Mouse (Mus musculus) midbrain, embryonic 12.5 days (tissue): ENCODE results near the gene Ifit1bl1. TPM values are rescaled to one million over a fixed set of nuclear protein-coding genes. Genes with fewer than 3 reads are reported as not detected.

Experiments used
- ATAC-seq: fragments of 200-750 bp; cut with Nextera tagmentation; 2 replicates; pipeline ENCODE4 v1.8.0; 2017; ENCODE audit warnings: low read depth, moderate TSS enrichment, moderate library complexity; ENCODE audit not compliant: low FRiP score
- H3K27ac ChIP-seq: fragments of 300-500 bp; sonication (generic); replicated peaks from 2 replicates; pipeline ENCODE4 v1.5.1; 2016; ENCODE audit warnings: mild to moderate bottlenecking
- H3K27me3 ChIP-seq: fragments of 300-500 bp; sonication (generic); 2 replicates; pipeline ENCODE4 v1.6.1; 2016; ENCODE audit warnings: mild to moderate bottlenecking
- H3K36me3 ChIP-seq: fragments of 300-500 bp; sonication (generic); 2 replicates; pipeline ENCODE4 v1.6.1; 2016
- H3K4me1 ChIP-seq: fragments of 300-500 bp; sonication (generic); 2 replicates; pipeline ENCODE4 v1.6.1; 2016
- H3K4me2 ChIP-seq: fragments of 300-500 bp; sonication (generic); replicated peaks from 2 replicates; pipeline ENCODE4 v1.6.1; 2016; ENCODE audit warnings: mild to moderate bottlenecking, moderate library complexity
- H3K4me3 ChIP-seq: fragments of 300-500 bp; sonication (generic); 2 replicates; pipeline ENCODE4 v1.5.1; 2016; ENCODE audit warnings: mild to moderate bottlenecking
- H3K9ac ChIP-seq: fragments of 300-500 bp; sonication (generic); replicated peaks from 2 replicates; pipeline ENCODE4 v1.6.1; 2016; ENCODE audit warnings: mild to moderate bottlenecking, moderate library complexity
- H3K9me3 ChIP-seq: fragments of 300-500 bp; sonication (generic); 2 replicates; pipeline ENCODE4 v1.6.1; 2016; ENCODE audit warnings: mild to moderate bottlenecking
- WGBS: fragments of 180-500 bp; shearing (Covaris S2); methylation state at CpG from one replicate; pipeline ENCODE4 v1.1.7; 2016; 5-methylcytosine and 5-hydroxymethylcytosine counted together
- polyA plus RNA-seq: library from polyadenylated mRNA; unstranded; fragments of >200 nt; fragmentation: Nextera tagmentation; extraction: Ambion mirVana; gene quantifications from 2 replicates; pipeline ENCODE4 v1.2.1, GENCODE M21; 2016

Ifit1bl1 gene
- polyA plus RNA-seq, 1 experiment from 2014 or later: 0.43 TPM

- Histone ChIP-seq H3K4me1 (0 out of 2 replicates have a peak, but pooled peaks cover 3% of the 10 kb centered on the region), H3K9ac (no peak overlapping the region), H3K4me3 (no peak overlapping the region), H3K4me2 (no peak overlapping the region), H3K27me3 (no peaks in the 10 kb centered on the region), H3K36me3 (no peaks in the 10 kb centered on the region), H3K27ac (no peak overlapping the region), H3K9me3 (no peaks in the 10 kb centered on the region)
- no peak for ATAC-seq
Measured at GRCm38 (mm10) chr19:34554061-34554460, 47.7 kb downstream of the Ifit1bl1 start.

DNA sequence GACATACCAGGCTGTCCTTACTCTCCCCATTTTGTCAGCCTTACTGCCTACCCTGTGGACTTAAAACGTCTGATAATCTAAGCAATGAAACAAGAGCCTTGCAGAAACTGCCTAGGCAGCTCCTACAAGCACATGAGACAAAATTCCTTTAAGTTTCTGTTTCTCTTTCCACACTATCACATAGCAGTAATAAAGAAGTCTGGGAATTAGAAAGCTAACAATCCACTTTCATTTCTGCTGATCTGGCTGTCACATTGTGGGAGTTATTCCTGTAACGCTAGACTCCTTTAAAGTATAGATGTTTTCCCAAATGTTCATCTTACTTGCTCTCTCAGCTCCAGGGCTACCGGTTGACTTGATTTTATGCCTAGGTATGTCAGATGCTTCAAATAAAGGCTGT is 48.2 kb downstream of the Ifit1bl1 start:
- 69% methylated on average over 3 of the region's 3 CpGs for WGBS
- Histone ChIP-seq H3K36me3 (no peaks in the 10 kb centered on the region), H3K4me3 (no peak overlapping the region), H3K9me3 (no peaks in the 10 kb centered on the region), H3K27ac (no peak overlapping the region), H3K4me1 (0 out of 2 replicates have a peak, but pooled peaks cover 3% of the 10 kb centered on the region), H3K9ac (no peak overlapping the region), H3K4me2 (no peak overlapping the region), H3K27me3 (no peaks in the 10 kb centered on the region)
- no peak for ATAC-seq

DNA sequence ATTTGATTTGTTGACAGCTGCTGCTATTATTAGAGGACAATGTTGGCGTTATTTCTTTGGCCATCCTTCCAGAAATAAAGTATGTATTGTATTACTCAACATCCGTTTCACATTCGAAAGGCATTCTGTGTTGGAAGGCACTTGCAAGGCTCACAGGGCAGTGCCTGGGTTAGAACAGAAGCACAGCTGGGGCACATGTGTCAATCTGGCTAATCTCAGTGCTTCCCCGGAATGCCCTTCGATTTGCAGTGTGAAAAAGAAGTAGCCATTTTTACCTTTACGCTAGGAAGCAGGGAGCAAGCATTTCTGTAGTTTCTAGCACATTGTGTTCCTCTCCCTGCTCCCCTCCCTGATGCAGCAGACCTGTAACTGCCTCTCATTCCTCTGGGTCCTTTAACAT is 48.7 kb downstream of the Ifit1bl1 start:
- Histone ChIP-seq H3K4me3 (no peak overlapping the region), H3K9me3 (no peaks in the 10 kb centered on the region), H3K27ac (no peak overlapping the region), H3K36me3 (no peaks in the 10 kb centered on the region), H3K27me3 (no peaks in the 10 kb centered on the region), H3K4me2 (no peak overlapping the region), H3K9ac (no peak overlapping the region), H3K4me1 (0 out of 2 replicates have a peak, but pooled peaks cover 3% of the 10 kb centered on the region)
- WGBS: 55% methylated on average over 6 of the region's 6 CpGs
- no peak for ATAC-seq

DNA sequence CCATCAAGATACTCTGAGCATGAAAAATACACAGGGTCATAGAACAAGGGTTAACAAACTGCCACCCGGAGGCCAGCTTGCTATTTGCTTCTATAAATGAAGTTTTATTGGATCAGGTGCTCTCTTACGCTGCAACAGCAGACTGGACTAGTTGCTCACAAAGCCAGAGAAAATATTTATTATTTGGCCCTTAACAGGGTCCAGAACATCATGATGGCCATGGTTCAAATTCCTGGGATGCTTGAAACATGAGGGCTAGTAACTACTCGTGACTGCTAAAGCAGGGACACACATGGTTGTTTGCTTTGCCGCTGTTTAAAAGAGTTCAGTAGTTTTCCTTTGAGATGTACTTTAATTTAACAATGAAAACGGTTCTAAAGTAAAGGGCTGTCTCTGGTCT is 49.8 kb downstream of the Ifit1bl1 start:
- Histone ChIP-seq H3K27ac (no peak overlapping the region), H3K27me3 (no peaks in the 10 kb centered on the region), H3K9ac (no peak overlapping the region), H3K36me3 (no peaks in the 10 kb centered on the region), H3K4me1 (0 out of 2 replicates have a peak, but pooled peaks cover 3% of the 10 kb centered on the region), H3K4me2 (no peak overlapping the region), H3K9me3 (no peaks in the 10 kb centered on the region), H3K4me3 (no peak overlapping the region)
- no peak for ATAC-seq
- 74% methylated on average over 5 of the region's 5 CpGs for WGBS

DNA sequence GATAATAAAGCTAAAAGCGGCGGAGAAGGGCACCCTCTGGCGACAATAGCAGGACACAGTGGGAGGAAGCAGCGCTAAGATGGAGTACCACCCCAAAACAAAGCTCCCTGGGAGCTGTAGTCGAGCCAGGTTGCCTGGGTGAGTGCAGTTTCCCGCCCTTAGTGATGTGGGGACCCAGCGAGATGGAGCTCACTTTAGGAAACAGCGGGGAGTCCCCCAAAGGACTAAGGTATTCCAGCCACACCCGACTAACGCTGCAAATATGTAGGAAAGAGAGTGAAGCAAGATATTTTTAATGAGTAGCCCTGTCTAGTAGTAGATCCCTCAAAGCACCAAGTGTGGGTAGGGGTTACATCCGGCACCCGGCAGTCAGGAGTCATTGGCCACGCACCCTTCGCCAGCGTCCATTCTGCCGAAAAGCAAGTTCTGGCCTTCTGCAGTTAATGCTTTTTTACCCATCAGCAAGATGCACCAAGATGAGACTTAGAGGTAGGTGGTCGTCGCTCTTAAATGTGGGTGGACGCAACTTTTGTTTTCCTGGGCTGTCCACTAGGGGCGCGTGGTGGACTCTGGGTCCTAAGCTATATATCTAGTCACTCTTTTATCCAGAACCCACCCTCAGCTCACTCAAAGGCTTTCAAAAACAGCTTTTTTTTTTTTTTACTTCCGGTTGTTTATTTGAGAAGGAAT is 51.1 kb downstream of the Ifit1bl1 start, which contains the start of gene Ifit2:
Gene Ifit2, plus strand, starts transcription at position 161 of the 690 bp plus-strand sequence.
- ATAC-seq: peak; percentile 97
- H3K4me1 ChIP-seq: 0 out of 2 replicates have a peak, but pooled peaks cover 3% of the 10 kb centered on the region
- no peaks in the 10 kb centered on the region for H3K9me3 ChIP-seq
- peak within 1 kb of the TSS; percentile 48 for H3K4me3 ChIP-seq
- H3K36me3 ChIP-seq: no peaks in the 10 kb centered on the region
- H3K27ac ChIP-seq: 0 out of 2 replicates have a peak within 1 kb of the TSS, but pooled peaks have one; percentile 12
- peak within 1 kb of the TSS; percentile 66 for H3K4me2 ChIP-seq
- H3K27me3 ChIP-seq: no peaks in the 10 kb centered on the region
- peak within 1 kb of the TSS; percentile 48 for H3K9ac ChIP-seq
- 1% methylated on average over 22 of the region's 22 CpGs for WGBS

DNA sequence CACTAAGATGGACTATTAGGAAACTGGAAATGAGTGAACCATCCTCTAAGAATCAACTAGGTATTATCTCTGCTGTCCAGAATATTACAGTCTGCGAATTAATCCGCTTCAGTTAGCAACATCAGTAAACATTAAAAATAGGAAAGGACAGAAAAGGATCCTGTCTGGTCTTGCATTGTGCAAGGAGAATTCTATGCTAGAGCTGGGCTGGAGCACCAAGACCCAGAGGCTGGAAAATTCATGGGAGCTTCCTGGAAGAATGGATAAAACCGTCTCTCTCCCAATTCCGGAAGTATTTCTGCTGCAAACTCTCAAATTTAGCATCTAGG is 51.6 kb downstream of the Ifit1bl1 start:
- no peaks in the 10 kb centered on the region for H3K36me3 ChIP-seq
- no peak; the same call in 1 of the 2 replicates for ATAC-seq
- peak overlapping the region; percentile 48 for H3K4me3 ChIP-seq
- H3K9me3 ChIP-seq: no peaks in the 10 kb centered on the region
- H3K4me2 ChIP-seq: peak overlapping the region; percentile 66
- WGBS: 33% methylated on average over 4 of the region's 4 CpGs
- H3K27ac ChIP-seq: 0 out of 2 replicates have a peak overlapping the region, but pooled peaks have one; percentile 12
- no peaks in the 10 kb centered on the region for H3K27me3 ChIP-seq
- 0 out of 2 replicates have a peak, but pooled peaks cover 3% of the 10 kb centered on the region for H3K4me1 ChIP-seq
- 0 out of 2 replicates have a peak overlapping the region, but pooled peaks have one; percentile 48 for H3K9ac ChIP-seq

DNA sequence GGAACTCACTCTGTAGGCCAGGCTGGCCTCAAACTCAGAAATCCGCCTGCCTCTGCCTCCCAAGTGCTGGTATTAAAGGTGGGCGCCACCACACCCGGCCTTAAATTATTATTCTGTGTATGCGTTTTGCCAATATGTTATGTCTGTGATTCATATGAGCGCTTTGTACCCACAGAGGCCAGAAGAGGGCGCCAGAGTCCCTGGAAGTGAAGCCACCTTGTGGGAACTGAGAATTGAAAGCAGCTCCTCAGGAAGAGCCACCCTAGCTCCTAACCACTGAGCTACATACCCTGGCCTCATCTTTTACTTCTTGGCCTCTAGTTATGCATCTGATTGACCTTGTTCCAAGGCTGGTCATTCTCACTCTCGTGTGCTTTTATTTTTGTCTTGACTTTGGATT is 53.8 kb downstream of the Ifit1bl1 start:
- no peak for ATAC-seq
- H3K9me3 ChIP-seq: no peaks in the 10 kb centered on the region

DNA sequence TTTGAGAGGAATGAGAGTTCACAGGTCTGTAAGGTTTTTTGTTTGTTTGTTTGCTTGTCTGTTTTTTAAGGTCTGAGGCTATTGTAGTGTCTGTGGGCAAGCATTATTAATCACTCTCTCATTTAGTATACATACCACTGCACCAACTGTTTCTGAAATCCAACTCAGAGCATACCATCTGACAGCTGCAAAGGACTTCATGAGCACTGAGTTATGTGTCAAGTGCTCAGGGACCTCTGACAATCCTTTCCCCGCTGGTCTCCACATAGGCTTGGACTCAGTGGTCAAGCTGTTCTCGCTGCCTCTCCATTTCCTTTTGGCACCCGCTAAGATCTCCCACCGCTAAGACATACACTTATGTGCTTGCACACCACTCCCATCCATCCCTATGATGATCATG is 55.5 kb downstream of the Ifit1bl1 start:
- Histone ChIP-seq H3K36me3 (no peaks in the 10 kb centered on the region), H3K9me3 (no peaks in the 10 kb centered on the region), H3K4me2 (no peak overlapping the region), H3K9ac (no peak overlapping the region), H3K4me3 (no peak overlapping the region), H3K27me3 (no peaks in the 10 kb centered on the region), H3K4me1 (0 out of 2 replicates have a peak, but pooled peaks cover 3% of the 10 kb centered on the region), H3K27ac (no peak overlapping the region)
- ATAC-seq: no peak
- 96% methylated on average over 4 of the region's 4 CpGs for WGBS

More for the DNA sequence above, 53.8 kb downstream of the Ifit1bl1 start:
- 0 out of 2 replicates have a peak, but pooled peaks cover 3% of the 10 kb centered on the region for H3K4me1 ChIP-seq
- no peak overlapping the region for H3K4me2 ChIP-seq
- H3K9ac ChIP-seq: no peak overlapping the region
- no peaks in the 10 kb centered on the region for H3K27me3 ChIP-seq
- 28% methylated on average over 7 of the region's 7 CpGs for WGBS
- no peak overlapping the region for H3K27ac ChIP-seq
- no peaks in the 10 kb centered on the region for H3K36me3 ChIP-seq
- no peak overlapping the region for H3K4me3 ChIP-seq

Other genes with a start within 250 kb of the Ifit1bl1 start
- gene Ch25h, start 126.8 kb downstream of the Ifit1bl1 start, polyA plus RNA-seq: 1.5 and 2.3 TPM in 2 replicates
- 23.0 and 25.3 TPM in 2 replicates for gene Lipa, start 74.5 kb downstream of the Ifit1bl1 start, polyA plus RNA-seq
- gene Ifit2, start 51.3 kb downstream of the Ifit1bl1 start, polyA plus RNA-seq: 4.3 and 5.2 TPM in 2 replicates
- gene Ifit3, start 18.4 kb downstream of the Ifit1bl1 start, polyA plus RNA-seq: 0.38 and 1.2 TPM in 2 replicates
- 0.15 and 0.18 TPM in 2 replicates for gene Ifit3b, start 6.0 kb upstream of the Ifit1bl1 start, polyA plus RNA-seq
- gene Ifit1bl2, start 38.8 kb upstream of the Ifit1bl1 start, polyA plus RNA-seq: 0.27 TPM in 1 of 2 replicates, not detected in the other
- gene Ifit1, start 38.9 kb upstream of the Ifit1bl1 start, polyA plus RNA-seq: 0.26 and 0.30 TPM in 2 replicates
- gene Slc16a12, start 145.3 kb upstream of the Ifit1bl1 start, polyA plus RNA-seq: 3.1 and 3.6 TPM in 2 replicates